Mouse (Mus musculus): ENCODE measurements around the gene Gm47985.
"Not testable (repeated sequence)": the region's sequence is repeated elsewhere in the genome, so short reads cannot be mapped to it uniquely, and the experiment has no call there.

The Gm47985 gene

GRCm38 (mm10) chr1:151182266-151182665 is at the start of gene Gm47985:
TSS of gene Gm47985 (plus strand) at chr1:151182537.
- DNase-seq (ENCODE audit: inconsistent age in 2 of 2, low spot score in 1 of 2) = not testable (repeated sequence)

DNA sequence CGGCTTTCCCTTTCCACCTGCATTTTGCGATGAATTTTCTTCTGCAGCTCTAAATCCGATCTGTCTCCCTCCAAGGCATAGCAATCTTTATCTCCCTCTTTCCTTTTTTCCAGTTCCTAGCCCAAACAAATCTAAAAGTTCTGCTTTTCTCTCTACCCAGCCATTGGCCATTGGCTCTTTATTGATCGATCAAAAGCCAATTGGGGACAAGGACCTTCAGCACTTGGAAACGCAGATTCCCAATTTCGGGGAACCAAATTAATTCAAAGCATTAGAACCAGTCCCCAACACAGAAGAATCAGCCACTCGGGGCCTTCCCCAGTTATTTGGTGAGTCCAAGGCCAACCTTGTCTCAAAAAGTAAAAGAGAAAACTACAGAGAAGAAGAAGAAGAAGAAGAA is 49.7 kb upstream of the Gm47985 start:
- DNase-seq (ENCODE audit: inconsistent age in 2 of 2, low spot score in 1 of 2) = no peak

- peak; percentile 23 to 57 for DNase-seq (ENCODE audit: inconsistent age in 2 of 2, low spot score in 1 of 2)
Observed at GRCm38 (mm10) chr1:151138388-151138787, 43.9 kb upstream of the Gm47985 start.

DNA sequence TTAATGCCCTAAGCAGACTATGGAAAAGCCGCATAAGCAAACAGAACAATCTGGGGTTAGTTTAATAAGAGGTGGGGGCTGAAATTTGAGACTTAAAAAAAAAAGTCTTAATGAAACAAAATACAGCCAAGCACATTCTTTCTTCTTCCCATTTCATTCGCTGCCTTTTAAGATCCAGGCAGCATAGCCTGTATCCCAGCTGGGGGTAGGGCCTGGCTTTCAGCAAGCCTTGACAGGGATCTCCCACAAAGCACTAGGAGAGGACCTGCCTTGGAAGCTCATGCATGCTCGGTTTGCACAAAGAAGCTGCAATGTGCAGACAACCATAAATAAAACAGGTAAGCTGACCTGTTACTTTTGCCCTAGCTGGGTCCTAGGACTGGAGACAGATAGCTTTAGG is 41.4 kb upstream of the Gm47985 start:
- no peak for DNase-seq (ENCODE audit: inconsistent age in 2 of 2, low spot score in 1 of 2)

- DNase-seq (ENCODE audit: inconsistent age in 2 of 2, low spot score in 1 of 2) = no peak
Observed at GRCm38 (mm10) chr1:151144471-151145146, 37.7 kb upstream of the Gm47985 start.

DNA sequence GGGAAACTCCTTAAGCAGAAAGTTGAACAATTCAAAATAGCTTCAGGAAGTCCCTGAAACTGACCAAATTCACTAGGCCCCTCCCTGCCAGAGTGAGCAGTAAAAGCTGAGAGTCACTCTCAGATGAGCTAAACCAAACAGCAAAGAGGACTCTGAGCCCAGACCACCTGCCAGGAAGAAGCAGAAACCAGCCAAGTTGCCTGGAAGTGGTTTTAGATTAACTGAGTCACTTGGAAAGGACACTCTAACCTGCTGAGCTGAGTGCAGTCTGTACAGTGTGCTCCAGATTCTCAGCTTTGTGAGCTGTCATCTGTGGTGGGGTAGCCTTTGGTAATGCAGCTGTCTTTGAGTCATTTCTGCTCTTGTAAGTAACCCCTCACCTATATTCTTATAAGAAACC is 34.5 kb upstream of the Gm47985 start:
- DNase-seq (ENCODE audit: inconsistent age in 2 of 2, low spot score in 1 of 2) = no peak

- DNase-seq (ENCODE audit: inconsistent age in 2 of 2, low spot score in 1 of 2) = peak; percentile 33 to 71
Observed at GRCm38 (mm10) chr1:151150211-151150610, 32.1 kb upstream of the Gm47985 start.

GRCm38 (mm10) chr1:151151089-151151488 is 31.2 kb upstream of the Gm47985 start:
- peak; percentile 46 to 67 for DNase-seq (ENCODE audit: inconsistent age in 2 of 2, low spot score in 1 of 2)

- no peak for DNase-seq (ENCODE audit: inconsistent age in 2 of 2, low spot score in 1 of 2)
Observed at GRCm38 (mm10) chr1:151153056-151153652, 29.2 kb upstream of the Gm47985 start.

- DNase-seq (ENCODE audit: inconsistent age in 2 of 2, low spot score in 1 of 2) = not testable (repeated sequence)
Observed at GRCm38 (mm10) chr1:151154131-151154530, 28.2 kb upstream of the Gm47985 start.

DNA sequence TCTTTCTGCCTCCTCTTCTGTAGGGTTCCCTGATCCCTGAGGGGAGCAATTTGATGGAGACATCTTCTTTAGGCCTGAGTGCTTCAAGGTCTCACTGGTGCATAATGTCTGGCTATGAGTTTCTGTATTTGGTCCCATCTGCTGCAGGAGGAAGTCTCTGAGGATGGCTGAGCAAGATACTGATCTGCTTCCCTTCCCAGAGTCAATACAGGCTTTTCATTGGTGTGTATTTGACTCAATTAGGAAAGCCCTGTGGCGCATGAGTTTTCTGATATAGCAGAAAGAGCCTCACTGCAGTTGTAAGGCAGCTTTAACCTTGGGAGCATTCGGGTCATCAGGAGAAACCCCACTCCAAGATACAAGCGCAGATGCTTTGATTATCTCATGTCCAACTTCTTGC is 26.2 kb upstream of the Gm47985 start:
- DNase-seq (ENCODE audit: inconsistent age in 2 of 2, low spot score in 1 of 2) = no peak

DNA sequence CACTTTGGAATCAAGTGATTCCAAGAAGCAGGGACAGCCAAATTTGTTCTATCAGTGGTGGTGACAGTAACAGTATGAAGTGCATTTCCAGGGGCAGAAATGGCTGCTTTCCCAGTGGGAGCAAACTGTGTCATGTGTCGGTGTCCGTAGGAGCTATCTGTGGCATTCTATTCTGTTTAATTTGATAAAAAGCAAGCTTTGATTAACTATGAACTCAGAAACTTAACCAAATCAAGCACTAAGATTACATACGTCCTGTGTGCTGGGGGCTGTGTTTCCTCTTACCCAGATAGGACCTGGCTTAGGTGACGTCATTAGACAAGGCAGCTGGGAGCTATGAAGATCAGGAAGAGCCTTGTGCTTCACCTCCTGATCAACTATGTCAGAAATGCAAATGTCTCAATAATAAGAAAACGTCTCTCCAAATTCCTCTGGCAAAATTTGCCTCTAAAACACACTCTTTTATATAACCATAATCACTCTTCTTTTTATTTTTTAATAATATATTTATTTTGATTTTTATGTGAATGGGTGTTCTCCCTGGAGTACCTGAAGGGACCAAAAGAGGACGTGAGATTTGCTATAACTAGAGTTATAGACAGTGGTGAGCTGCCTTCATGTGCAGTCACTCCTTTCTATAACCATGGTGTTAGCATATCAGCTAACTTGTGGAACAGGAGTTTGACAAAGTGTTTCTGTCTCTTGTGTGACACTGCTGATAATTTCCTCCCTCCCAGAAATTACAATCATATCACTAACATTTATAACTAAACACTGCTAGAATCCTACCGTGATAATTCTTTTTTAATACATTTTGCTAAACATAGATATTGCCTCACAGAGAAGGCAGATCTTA is 25.3 kb upstream of the Gm47985 start:
- DNase-seq (ENCODE audit: inconsistent age in 2 of 2, low spot score in 1 of 2) = no peak

GRCm38 (mm10) chr1:151157963-151158856 is 24.1 kb upstream of the Gm47985 start:
- no peak for DNase-seq (ENCODE audit: inconsistent age in 2 of 2, low spot score in 1 of 2)

DNA sequence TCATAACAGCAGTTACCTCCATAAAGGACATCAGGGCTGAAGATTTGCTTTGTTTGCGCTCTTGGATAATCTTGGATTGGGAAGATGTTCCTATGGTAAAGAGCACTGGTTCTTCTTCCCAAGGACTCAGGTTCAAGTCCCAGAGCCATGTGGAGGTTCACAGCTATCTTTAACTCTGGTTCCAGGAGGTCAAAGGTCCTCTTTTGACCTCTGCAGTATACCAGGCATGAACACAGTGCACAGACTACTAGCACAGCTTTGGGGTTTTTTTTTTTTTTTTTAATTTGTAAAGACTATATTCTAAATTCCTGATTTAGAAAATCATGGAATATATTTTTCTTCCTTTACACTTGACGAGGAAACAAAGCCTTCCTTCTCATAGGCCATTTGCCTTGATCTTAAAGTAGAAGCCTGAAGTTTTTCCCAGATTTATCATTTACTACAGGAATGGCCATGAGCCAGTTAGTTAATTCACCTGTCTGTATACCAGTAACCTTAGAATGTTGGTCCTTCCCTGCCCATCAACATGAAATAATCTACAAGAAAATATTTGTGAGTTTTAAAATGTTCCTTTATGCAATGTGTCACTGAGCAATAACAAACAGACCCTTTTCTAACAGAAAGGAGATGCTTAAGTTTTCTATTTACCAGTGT is 23.4 kb upstream of the Gm47985 start:
- DNase-seq (ENCODE audit: inconsistent age in 2 of 2, low spot score in 1 of 2) = no peak

GRCm38 (mm10) chr1:151166031-151166430 is 16.3 kb upstream of the Gm47985 start:
- no peak for DNase-seq (ENCODE audit: inconsistent age in 2 of 2, low spot score in 1 of 2)

GRCm38 (mm10) chr1:151167297-151168047 is 14.9 kb upstream of the Gm47985 start:
- no peak for DNase-seq (ENCODE audit: inconsistent age in 2 of 2, low spot score in 1 of 2)

GRCm38 (mm10) chr1:151168637-151169036 is 13.7 kb upstream of the Gm47985 start:
- no peak for DNase-seq (ENCODE audit: inconsistent age in 2 of 2, low spot score in 1 of 2)

DNA sequence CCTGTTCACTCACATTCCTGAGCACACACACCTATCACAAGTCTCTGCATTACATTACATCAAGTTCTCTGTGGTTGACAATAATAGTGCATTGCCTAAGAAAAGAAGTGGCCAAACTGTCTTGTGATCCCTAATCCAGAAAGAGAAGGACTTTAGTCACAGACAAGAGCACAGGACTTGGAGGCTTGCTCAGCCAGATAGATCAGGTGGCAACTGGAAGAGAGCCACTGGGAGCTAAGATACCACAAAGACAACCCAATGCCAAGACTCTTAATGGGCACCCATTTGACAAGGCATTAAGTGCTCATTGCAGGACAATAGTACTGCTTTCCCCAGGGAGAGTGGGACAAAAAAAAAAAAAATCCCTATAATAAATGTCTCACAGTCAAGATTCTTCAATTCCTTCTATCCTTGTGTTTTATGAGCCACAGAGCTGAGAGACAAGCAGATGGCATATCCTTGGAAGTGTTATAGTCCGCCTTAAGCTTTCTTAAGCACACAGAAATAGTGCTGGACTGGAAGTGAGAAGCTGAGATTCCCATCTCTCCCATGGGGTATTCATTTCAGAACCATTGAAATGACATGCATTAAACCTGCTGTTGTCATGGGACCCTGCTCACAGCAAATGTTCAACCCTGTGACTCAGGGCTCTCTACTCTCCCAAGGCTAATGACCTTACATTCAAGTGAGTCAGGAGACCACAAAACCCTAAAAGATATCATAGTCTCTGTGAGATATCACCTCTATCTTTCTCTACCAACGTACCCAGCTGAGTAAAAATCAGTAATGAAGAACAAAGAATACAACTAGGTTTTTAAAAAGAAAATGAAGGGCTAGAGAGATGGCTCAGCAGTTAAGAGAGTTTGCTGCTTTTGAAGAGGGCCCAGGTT is 10.5 kb upstream of the Gm47985 start:
- peak; percentile 33 to 71 for DNase-seq (ENCODE audit: inconsistent age in 2 of 2, low spot score in 1 of 2)

All from adrenal gland, adult (tissue).